Mouse (Mus musculus): ENCODE results near the gene Cldn4.

- TF ChIP-seq POLR2A (IDR thresholded peaks at IDR 0.05; ENCODE audit: low read depth, low read length) (no peak), BHLHE40 (IDR thresholded peaks at IDR 0.05; ENCODE audit: low read depth, low read length) (no peak), RAD21 (IDR thresholded peaks at IDR 0.05; ENCODE audit: low read depth, low read length) (no peak), USF2 (conservative IDR thresholded peaks at IDR 0.05; ENCODE audit: low read depth, low read length) (no peak), ETS1 (conservative IDR thresholded peaks at IDR 0.05; ENCODE audit: low read depth, low read length) (no peak), NRF1 (IDR thresholded peaks at IDR 0.05; ENCODE audit: low read depth, low read length) (no peak), ELF1 (IDR thresholded peaks at IDR 0.05; ENCODE audit: low read depth, low read length) (no peak), CTCF (conservative IDR thresholded peaks at IDR 0.05 in 1 of 2, IDR thresholded peaks at IDR 0.05 in 1 of 2; ENCODE audit: low read depth in 2 of 2, low read length in 2 of 2) (no peak)
Observed at GRCm38 (mm10) chr5:134929988-134930387, 16.7 kb downstream of the Cldn4 start.
